25 mouse cellular contexts compared by ENCODE assay signal in genomic region chr6:119412588-119412987, GRCm38 (mm10). TPM values are rescaled to one million over a fixed set of nuclear protein-coding genes. Genes with fewer than 3 reads are reported as not detected.
DNase-seq lines count a peak whose midpoint lies in the region; ATAC-seq and TF ChIP-seq lines count a peak whose summit lies in the region.
"Had no signal": no experiment of that assay in that cellular context is flagged by ENCODE, and none has a peak within 500 bp of the region (broad histone marks: within the 10 kb centered on the region; RNA-seq: fewer than 3 reads in every experiment).

No protein-coding gene starts in this region.

- 89% methylated on average over 4 of the region's 4 CpGs for WGBS in forebrain, embryonic 15.5 days
- WGBS in forebrain, embryonic 14.5 days = 94% methylated on average over 4 of the region's 4 CpGs
- WGBS in forebrain, postnatal 0 days = 68% methylated on average over 4 of the region's 4 CpGs
- WGBS in forebrain, embryonic 10.5 days = 97% methylated on average over 4 of the region's 4 CpGs
- WGBS in liver, adult 2 months = 43% methylated on average over 4 of the region's 4 CpGs
- WGBS in liver, embryonic 12.5 days (ENCODE audit: insufficient replicate concordance) = 81% methylated on average over 4 of the region's 4 CpGs
- WGBS in stomach, postnatal 0 days = 70% methylated on average over 4 of the region's 4 CpGs

- peaks cover 27% of the 10 kb centered on the region for H3K79me2 ChIP-seq in liver, adult 2 months (ENCODE audit: control insufficient read depth, insufficient read depth, low read length)

- H3K4me3 ChIP-seq in forebrain, embryonic 15.5 days = no peak overlapping the region
- H3K4me3 ChIP-seq in forebrain, embryonic 14.5 days (ENCODE audit: low read depth, low read length) = no peak overlapping the region
- no peak overlapping the region for H3K4me3 ChIP-seq in forebrain, postnatal 0 days (ENCODE audit: low read depth, low read length)
- H3K4me3 ChIP-seq in forebrain, embryonic 10.5 days = no peak overlapping the region
- no peak overlapping the region for H3K4me3 ChIP-seq in liver, adult 2 months (ENCODE audit: insufficient read depth, low read depth, low read length)
- H3K4me3 ChIP-seq in liver, embryonic 12.5 days = no peak overlapping the region
- no peak overlapping the region for H3K4me3 ChIP-seq in stomach, postnatal 0 days (ENCODE audit: low read depth, low read length)
- H3K4me3 ChIP-seq: embryonic facial prominence, embryonic 10.5 days; embryonic facial prominence, embryonic 12.5 days; forebrain, embryonic 13.5 days had no signal

- H3K9me3 ChIP-seq in forebrain, embryonic 15.5 days = no peaks in the 10 kb centered on the region
- no peaks in the 10 kb centered on the region for H3K9me3 ChIP-seq in forebrain, embryonic 14.5 days (replicated peaks; ENCODE audit: control insufficient read depth, low read length)
- H3K9me3 ChIP-seq in forebrain, postnatal 0 days (ENCODE audit: low read length) = no peaks in the 10 kb centered on the region
- no peaks in the 10 kb centered on the region for H3K9me3 ChIP-seq in forebrain, embryonic 10.5 days
- no peaks in the 10 kb centered on the region for H3K9me3 ChIP-seq in liver, embryonic 12.5 days (replicated peaks)
- H3K9me3 ChIP-seq in stomach, postnatal 0 days (ENCODE audit: control insufficient read depth, low read length) = no peaks in the 10 kb centered on the region
- H3K9me3 ChIP-seq: embryonic facial prominence, embryonic 10.5 days; embryonic facial prominence, embryonic 12.5 days; forebrain, embryonic 13.5 days; G1E had no signal

- H3K4me1 ChIP-seq in forebrain, embryonic 15.5 days = no peaks in the 10 kb centered on the region
- H3K4me1 ChIP-seq in forebrain, embryonic 14.5 days (ENCODE audit: control insufficient read depth, insufficient read depth, low read length) = no peaks in the 10 kb centered on the region
- H3K4me1 ChIP-seq in forebrain, postnatal 0 days (ENCODE audit: insufficient read depth) = no peaks in the 10 kb centered on the region
- peaks cover 21% of the 10 kb centered on the region for H3K4me1 ChIP-seq in forebrain, embryonic 10.5 days
- peaks cover 33% of the 10 kb centered on the region for H3K4me1 ChIP-seq in liver, adult 2 months (ENCODE audit: control insufficient read depth, insufficient read depth, low read length)
- H3K4me1 ChIP-seq in liver, embryonic 12.5 days = peaks cover 39% of the 10 kb centered on the region
- no peaks in the 10 kb centered on the region for H3K4me1 ChIP-seq in stomach, postnatal 0 days (replicated peaks; ENCODE audit: control insufficient read depth, insufficient read depth)
- H3K4me1 ChIP-seq: embryonic facial prominence, embryonic 12.5 days had no signal

- 0 out of 2 replicates have a peak, but pooled peaks have one; percentile 38 for ATAC-seq in forebrain, embryonic 15.5 days (replicated peaks)
- ATAC-seq in forebrain, embryonic 14.5 days = no peak
- ATAC-seq in forebrain, postnatal 0 days = peak; percentile 65; the same call in 1 of the 2 replicates
- no peak for ATAC-seq in liver, embryonic 12.5 days
- no peak for ATAC-seq in stomach, postnatal 0 days (ENCODE audit: low FRiP score, low TSS enrichment)
- ATAC-seq: activated CD4-positive, CD25-positive, alpha-beta regulatory T cell, adult 4 months; CD4-positive, CD25-positive, alpha-beta regulatory T cell, adult 4 months; forebrain, embryonic 13.5 days; Patski had no signal

- TF ChIP-seq POLR2A in liver, adult 2 months (IDR thresholded peaks at IDR 0.05; ENCODE audit: extremely low read depth, insufficient read depth, low read length) = no peak

- H3K27ac ChIP-seq in forebrain, embryonic 15.5 days (replicated peaks) = no peak overlapping the region
- no peak overlapping the region for H3K27ac ChIP-seq in forebrain, embryonic 14.5 days (ENCODE audit: low read depth, low read length)
- no peak overlapping the region for H3K27ac ChIP-seq in forebrain, postnatal 0 days (ENCODE audit: low read depth, low read length)
- no peak overlapping the region for H3K27ac ChIP-seq in forebrain, embryonic 10.5 days
- H3K27ac ChIP-seq in liver, adult 2 months (replicated peaks; ENCODE audit: insufficient read depth, low read depth, low read length) = peak overlapping the region; percentile 72
- H3K27ac ChIP-seq in liver, embryonic 12.5 days = no peak overlapping the region
- 0 out of 2 replicates have a peak overlapping the region, but pooled peaks have one; percentile 2 for H3K27ac ChIP-seq in stomach, postnatal 0 days (replicated peaks)
- H3K27ac ChIP-seq: embryonic facial prominence, embryonic 10.5 days; embryonic facial prominence, embryonic 12.5 days; forebrain, embryonic 13.5 days had no signal

- TF ChIP-seq CTCF in forebrain, postnatal 0 days (IDR thresholded peaks at IDR 0.05; ENCODE audit: low read depth) = no peak
- no peak for TF ChIP-seq CTCF in liver, adult 2 months (IDR thresholded peaks at IDR 0.05; ENCODE audit: low read depth, low read length)
- TF ChIP-seq CTCF in stomach, postnatal 0 days (IDR thresholded peaks at IDR 0.05; ENCODE audit: low read depth) = no peak

- no peaks in the 10 kb centered on the region for H3K27me3 ChIP-seq in forebrain, embryonic 15.5 days
- H3K27me3 ChIP-seq in forebrain, embryonic 14.5 days (replicated peaks; ENCODE audit: control insufficient read depth, insufficient read depth, low read length) = no peaks in the 10 kb centered on the region
- H3K27me3 ChIP-seq in forebrain, postnatal 0 days (ENCODE audit: insufficient read depth, low read length) = no peaks in the 10 kb centered on the region
- H3K27me3 ChIP-seq in forebrain, embryonic 10.5 days (ENCODE audit: poor library complexity, severe bottlenecking) = no peaks in the 10 kb centered on the region
- no peaks in the 10 kb centered on the region for H3K27me3 ChIP-seq in liver, adult 2 months (ENCODE audit: control insufficient read depth, insufficient read depth, low read length)
- H3K27me3 ChIP-seq in liver, embryonic 12.5 days (replicated peaks) = no peaks in the 10 kb centered on the region
- no peaks in the 10 kb centered on the region for H3K27me3 ChIP-seq in stomach, postnatal 0 days (ENCODE audit: control insufficient read depth, insufficient read depth, low read length)
- H3K27me3 ChIP-seq: CH12.LX; embryonic facial prominence, embryonic 12.5 days; forebrain, embryonic 13.5 days had no signal

- TF ChIP-seq EP300 in stomach, postnatal 0 days (optimal IDR thresholded peaks at IDR 0.05) = no peak

- no peak overlapping the region for H3K4me2 ChIP-seq in forebrain, embryonic 15.5 days (replicated peaks)
- no peak overlapping the region for H3K4me2 ChIP-seq in forebrain, embryonic 14.5 days (ENCODE audit: low read length)
- no peak overlapping the region for H3K4me2 ChIP-seq in forebrain, postnatal 0 days (ENCODE audit: low read depth)
- no peak overlapping the region for H3K4me2 ChIP-seq in liver, embryonic 12.5 days
- H3K4me2 ChIP-seq in stomach, postnatal 0 days (replicated peaks; ENCODE audit: low read depth) = no peak overlapping the region
- H3K4me2 ChIP-seq: embryonic facial prominence, embryonic 12.5 days; forebrain, embryonic 13.5 days had no signal

- no peaks in the 10 kb centered on the region for H3K36me3 ChIP-seq in forebrain, embryonic 15.5 days
- H3K36me3 ChIP-seq in forebrain, embryonic 14.5 days (ENCODE audit: control insufficient read depth, insufficient read depth, low read length) = no peaks in the 10 kb centered on the region
- H3K36me3 ChIP-seq in forebrain, postnatal 0 days (ENCODE audit: insufficient read depth) = no peaks in the 10 kb centered on the region
- no peaks in the 10 kb centered on the region for H3K36me3 ChIP-seq in forebrain, embryonic 10.5 days (replicated peaks)
- peaks cover 18% of the 10 kb centered on the region for H3K36me3 ChIP-seq in liver, adult 2 months (ENCODE audit: control insufficient read depth, insufficient read depth, low read length)
- no peaks in the 10 kb centered on the region for H3K36me3 ChIP-seq in liver, embryonic 12.5 days
- no peaks in the 10 kb centered on the region for H3K36me3 ChIP-seq in stomach, postnatal 0 days (ENCODE audit: control insufficient read depth, insufficient read depth, low read length)
- H3K36me3 ChIP-seq: embryonic facial prominence, embryonic 10.5 days; embryonic facial prominence, embryonic 12.5 days; G1E had no signal

- no peak for DNase-seq in forebrain, embryonic 14.5 days (ENCODE audit: low spot score)
- DNase-seq in forebrain, postnatal 0 days = peak; percentile 57
- no peak for DNase-seq in forebrain, embryonic 10.5 days (ENCODE audit: extremely low spot score, low spot score)
- DNase-seq in liver, adult 2 months (ENCODE audit: extremely low read depth, low read depth, low spot score) = peak; percentile 18
- no peak for DNase-seq in stomach, postnatal 0 days (ENCODE audit: low spot score)
- DNase-seq in heart, adult 9 months (ENCODE audit: low spot score in 2 of 2) = no peak
- DNase-seq: adrenal gland, adult 8-10 months; adrenal gland, postnatal 14 days; adrenal gland, postnatal 36 days; B cell, adult 2 months; cerebellum, adult 11 months; cerebellum, adult 8-10 months; cerebellum, adult 9-11 months; cerebellum, postnatal 14 days; cerebellum, postnatal 36 days had no signal

- no peak overlapping the region for H3K9ac ChIP-seq in forebrain, embryonic 15.5 days (replicated peaks)
- no peak overlapping the region for H3K9ac ChIP-seq in forebrain, embryonic 14.5 days (ENCODE audit: low read length)
- H3K9ac ChIP-seq in forebrain, postnatal 0 days = no peak overlapping the region
- H3K9ac ChIP-seq in liver, adult 2 months (ENCODE audit: low read depth, low read length) = peak overlapping the region; percentile 38; the same call in 1 of the 2 replicates
- H3K9ac ChIP-seq in liver, embryonic 12.5 days = no peak overlapping the region
- H3K9ac ChIP-seq in stomach, postnatal 0 days (ENCODE audit: low read length) = no peak overlapping the region
- H3K9ac ChIP-seq: embryonic facial prominence, embryonic 12.5 days; forebrain, embryonic 13.5 days had no signal

RNA-seq across cellular contexts. Expression of gene Adipor2, which starts 4.9 kb away (rescaled TPM):
- 43.1 and 45.5 TPM in 2 replicates for polyA plus RNA-seq in forebrain, embryonic 15.5 days (2015; fragmentation: Nextera tagmentation; extraction: Ambion mirVana)
- polyA plus RNA-seq in forebrain, embryonic 14.5 days (2014; fragmentation: Nextera tagmentation; extraction: Ambion mirVana) = 33.3 and 39.6 TPM in 2 replicates
- total RNA-seq in forebrain, postnatal 0 days (2014; rRNA removed) = 42.9 and 46.9 TPM in 2 replicates
- polyA plus RNA-seq in forebrain, postnatal 0 days (2015; fragmentation: Nextera tagmentation; extraction: Ambion mirVana) = 24.6 and 34.0 TPM in 2 replicates
- polyA plus RNA-seq in forebrain, embryonic 10.5 days (2016; fragmentation: Nextera tagmentation; extraction: Ambion mirVana) = 37.1 and 38.8 TPM in 2 replicates
- 252 and 306 TPM in 2 replicates for total RNA-seq in liver, adult 2 months (2014; rRNA removed)
- 212 and 246 TPM in 2 replicates for polyA plus RNA-seq in liver, adult 2 months (2012; rRNA removed)
- polyA plus RNA-seq in liver, embryonic 12.5 days (2016; fragmentation: Nextera tagmentation; extraction: Ambion mirVana) = 30.2 TPM in 2 replicates
- 80.7 and 90.5 TPM in 2 replicates for polyA plus RNA-seq in stomach, postnatal 0 days (2015; fragmentation: Nextera tagmentation; extraction: Ambion mirVana)

Comparison
In these comparisons a context has a peak if more than half of its experiments do, and no peak if none do; other contexts are left out.
1. ATAC-seq: peak in forebrain, embryonic 15.5 days (single experiment) and forebrain, postnatal 0 days (single experiment); none in forebrain, embryonic 14.5 days (single experiment), liver, embryonic 12.5 days (single experiment) and stomach, postnatal 0 days (single experiment).
2. H3K27ac ChIP-seq: peak in liver, adult 2 months (single experiment) and stomach, postnatal 0 days (single experiment); none in forebrain, embryonic 15.5 days (single experiment), forebrain, embryonic 14.5 days (single experiment), forebrain, postnatal 0 days (single experiment), forebrain, embryonic 10.5 days (single experiment) and liver, embryonic 12.5 days (single experiment).
3. DNase-seq: peak in forebrain, postnatal 0 days (single experiment) and liver, adult 2 months (single experiment); none in forebrain, embryonic 14.5 days (single experiment), forebrain, embryonic 10.5 days (single experiment), stomach, postnatal 0 days (single experiment) and heart, adult 9 months (0 of 2).